Mouse (Mus musculus) stomach, postnatal 0 days (tissue): ENCODE data around the gene Usp50.

Source experiments
- CTCF ChIP-seq: IDR thresholded peaks from 2 replicates; pipeline ENCODE4 v1.5.1; 2016; ENCODE audit warnings: antibody characterized with exemption, low read depth, mild to moderate bottlenecking, moderate library complexity
- EP300 ChIP-seq: optimal IDR thresholded peaks from 2 replicates; pipeline ENCODE3; 2016; ENCODE audit warnings: antibody characterized with exemption

DNA sequence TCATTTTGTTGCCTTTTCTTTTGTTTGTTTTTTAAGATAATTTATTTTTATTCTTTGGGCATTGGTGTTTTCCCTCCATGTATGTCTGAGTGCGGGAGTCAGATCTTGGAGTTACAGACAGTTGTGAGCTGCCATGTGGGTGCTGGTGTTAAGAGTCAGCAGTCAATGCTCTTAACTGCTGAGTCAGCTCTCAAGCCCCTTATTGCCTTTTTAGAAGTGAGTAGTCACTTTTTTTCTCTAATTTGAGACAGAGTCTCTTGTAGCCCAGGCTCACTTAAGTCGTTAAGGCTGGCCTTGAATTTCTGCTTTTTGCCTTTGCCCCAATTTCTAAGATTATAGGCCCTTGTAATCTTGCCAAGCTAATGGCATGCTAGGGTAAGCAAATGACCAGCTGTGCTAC is 52.8 kb downstream of the Usp50 start:
- TF ChIP-seq EP300 (no peak), CTCF (no peak)
